Mouse (Mus musculus) liver, embryonic 14.5 days (tissue): ENCODE results near the gene Dnah14.

Experiments used
- CTCF ChIP-seq: IDR thresholded peaks from 2 replicates; pipeline ENCODE4 v1.5.1; 2016; ENCODE audit warnings: antibody characterized with exemption, low read depth, control low read depth
- EP300 ChIP-seq: IDR thresholded peaks from 2 replicates; pipeline ENCODE4 v1.6.1; 2016; ENCODE audit warnings: antibody characterized with exemption, low read depth

DNA sequence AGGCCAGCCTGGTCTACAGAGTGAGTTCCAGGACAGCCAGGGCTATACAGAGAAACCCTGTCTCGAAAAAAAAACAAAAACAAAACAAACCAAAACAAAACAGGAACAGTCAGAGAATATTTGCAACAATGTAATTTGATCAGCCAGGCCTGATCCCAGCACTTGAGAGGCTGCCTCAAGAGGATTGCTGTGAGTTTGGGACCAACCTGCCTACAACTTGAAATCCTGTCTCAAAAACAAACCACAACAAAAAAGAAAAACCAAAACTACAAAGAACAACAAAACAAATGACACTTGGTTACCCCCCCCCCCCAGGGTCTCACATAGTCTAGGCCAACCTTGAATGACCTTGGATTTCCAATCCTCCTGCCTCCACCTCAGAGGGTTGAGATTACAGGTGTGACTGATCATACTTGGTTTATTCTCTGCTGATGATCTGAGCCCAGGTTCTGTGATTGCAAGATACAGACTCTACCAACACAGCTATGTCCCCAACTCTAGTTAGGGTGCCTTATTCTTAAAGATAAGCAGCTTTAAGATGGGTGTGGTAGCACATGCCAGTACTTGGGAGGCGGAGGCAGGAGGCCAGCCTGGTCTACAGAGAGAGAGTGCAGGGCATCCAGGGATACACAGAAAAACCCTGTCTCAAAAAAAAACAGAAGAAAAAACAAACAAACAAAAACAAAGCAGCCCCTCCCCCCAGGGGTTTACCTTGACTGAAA is 285.0 kb downstream of the Dnah14 start:
- TF ChIP-seq CTCF (no peak), EP300 (no peak)
